Mouse (Mus musculus) granulocyte monocyte progenitor cell, adult 5-6 weeks (primary cell): ENCODE measurements around the gene Tmem138. TPM values are rescaled to one million over a fixed set of nuclear protein-coding genes. Genes with fewer than 3 reads are reported as not detected.
"Not testable (repeated sequence)": the region's sequence is repeated elsewhere in the genome, so short reads cannot be mapped to it uniquely, and the experiment has no call there.

Source experiments
- ATAC-seq: replicated peaks from 2 replicates; pipeline ENCODE4 v1.8.0; 2016; ENCODE audit warnings: mild to moderate bottlenecking, moderate TSS enrichment, inconsistent platforms; ENCODE audit not compliant: poor library complexity, severe bottlenecking
- total RNA-seq, 2 experiments: library from RNA; stranded (forward) in 1 of 2; stranded (reverse) in 1 of 2; fragments of 200-712, 200-1000 nt in 1 of 2; fragments of >200 nt in 1 of 2; fragmentation: Nextera tagmentation in 1 of 2; gene quantifications; 2 replicates each; pipeline ENCODE4 v1.2.3; 2014 to 2017

Tmem138 gene
- total RNA-seq, 2 experiments from 2014 or later = 5.8 to 24.4 TPM

GRCm38 (mm10) chr19:10580761-10581160 is 3.6 kb upstream of the Tmem138 start:
- peak; percentile 43 for ATAC-seq

GRCm38 (mm10) chr19:10580102-10580501 is 2.9 kb upstream of the Tmem138 start:
- ATAC-seq = no peak

- no peak for ATAC-seq
Observed at GRCm38 (mm10) chr19:10569627-10570026, 7.5 kb downstream of the Tmem138 start.

- ATAC-seq = no peak
Observed at GRCm38 (mm10) chr19:10565217-10565616, 11.9 kb downstream of the Tmem138 start.

- ATAC-seq = no peak
Observed at GRCm38 (mm10) chr19:10564278-10564677, 12.9 kb downstream of the Tmem138 start.

GRCm38 (mm10) chr19:10562351-10562750 is 14.8 kb downstream of the Tmem138 start:
- ATAC-seq = no peak

GRCm38 (mm10) chr19:10561558-10562314 is 15.4 kb downstream of the Tmem138 start:
- ATAC-seq = no peak

GRCm38 (mm10) chr19:10560108-10560507 is 17.1 kb downstream of the Tmem138 start:
- ATAC-seq = no peak

GRCm38 (mm10) chr19:10557837-10558375 is 19.3 kb downstream of the Tmem138 start:
- ATAC-seq = not testable (repeated sequence)

- ATAC-seq = no peak
Observed at GRCm38 (mm10) chr19:10557430-10557829, 19.7 kb downstream of the Tmem138 start.

GRCm38 (mm10) chr19:10557001-10557400 is 20.2 kb downstream of the Tmem138 start:
- no peak for ATAC-seq

- peak; percentile 95 for ATAC-seq
Observed at GRCm38 (mm10) chr19:10555624-10556510, 21.3 kb downstream of the Tmem138 start, which contains the start of gene Tmem216. Tmem216 (minus strand) TSS chr19:10556238.

GRCm38 (mm10) chr19:10539454-10539853 is 37.7 kb downstream of the Tmem138 start:
- ATAC-seq = no peak

- no peak for ATAC-seq
Observed at GRCm38 (mm10) chr19:10530082-10530481, 47.1 kb downstream of the Tmem138 start.

GRCm38 (mm10) chr19:10525910-10526309 is 51.3 kb downstream of the Tmem138 start, which contains the start of gene Sdhaf2:
Sdhaf2 (minus strand) TSS chr19:10526142.
- ATAC-seq = no peak

GRCm38 (mm10) chr19:10525106-10525901 is 51.9 kb downstream of the Tmem138 start, which contains the start of gene Cpsf7:
Cpsf7 (plus strand) TSS chr19:10525266.
- ATAC-seq = peak; percentile 84

- ATAC-seq = peak; percentile 15
Observed at GRCm38 (mm10) chr19:10524784-10525105, 52.4 kb downstream of the Tmem138 start.

GRCm38 (mm10) chr19:10523483-10524080 is 53.6 kb downstream of the Tmem138 start:
- no peak for ATAC-seq

GRCm38 (mm10) chr19:10521926-10522325 is 55.2 kb downstream of the Tmem138 start:
- no peak for ATAC-seq
